Mouse (Mus musculus) liver, adult 2 months (tissue): Measurements from ENCODE around the gene Sik1. TPM values are rescaled to one million over a fixed set of nuclear protein-coding genes. Genes with fewer than 3 reads are reported as not detected.
A peak's percentile ranks its signal among the peaks of the same experiment; 100 is the strongest.

ENCODE experiments used
- DNase-seq: peaks from one replicate; pipeline ENCODE4 v3.0.0-alpha.2; 2011; ENCODE audit warnings: low read depth, low spot score; ENCODE audit errors: extremely low read depth
- H3K27ac ChIP-seq: fragments of 200-500 bp; replicated peaks from 2 replicates; pipeline ENCODE4 v1.5.1; 2012; ENCODE audit warnings: low read depth, mild to moderate bottlenecking, control low read depth, inconsistent platforms, low read length; ENCODE audit not compliant: insufficient read depth
- H3K27me3 ChIP-seq: fragments of 200-500 bp; 2 replicates; pipeline ENCODE4 v1.6.1; 2012; ENCODE audit warnings: mild to moderate bottlenecking, moderate library complexity, low read length, inconsistent platforms; ENCODE audit not compliant: control insufficient read depth, insufficient read depth
- H3K36me3 ChIP-seq: fragments of 200-500 bp; 2 replicates; pipeline ENCODE4 v1.6.1; 2012; ENCODE audit warnings: low read length, inconsistent platforms; ENCODE audit not compliant: control insufficient read depth, insufficient read depth
- H3K4me1 ChIP-seq: fragments of 200-500 bp; 2 replicates; pipeline ENCODE4 v1.6.1; 2011; ENCODE audit warnings: low read length; ENCODE audit not compliant: control insufficient read depth, insufficient read depth
- H3K4me3 ChIP-seq: fragments of 200-500 bp; 2 replicates; pipeline ENCODE4 v1.5.1; 2011; ENCODE audit warnings: low read depth, mild to moderate bottlenecking, control low read depth, low read length, moderate library complexity; ENCODE audit not compliant: insufficient read depth
- H3K79me2 ChIP-seq: fragments of 200-500 bp; 2 replicates; pipeline ENCODE4 v1.6.1; 2012; ENCODE audit warnings: inconsistent platforms, mild to moderate bottlenecking, low read length, moderate library complexity; ENCODE audit not compliant: control insufficient read depth, insufficient read depth
- H3K9ac ChIP-seq: fragments of 200-500 bp; 2 replicates; pipeline ENCODE4 v1.6.1; 2012; ENCODE audit warnings: low read depth, mild to moderate bottlenecking, control low read depth, inconsistent platforms, low read length
- CTCF ChIP-seq: fragments of 200-500 bp; IDR thresholded peaks from 2 replicates; pipeline ENCODE4 v1.5.1; 2011; ENCODE audit warnings: low read depth, low read length, control low read depth
- POLR2A ChIP-seq: fragments of 200-500 bp; IDR thresholded peaks from 2 replicates; pipeline ENCODE4 v1.6.1; 2011; ENCODE audit warnings: low read length, control low read depth; ENCODE audit not compliant: insufficient read depth; ENCODE audit errors: extremely low read depth
- WGBS: fragments of 180-500 bp; shearing (Covaris S2); methylation state at CpG from one replicate; pipeline ENCODE4 v1.1.7; 2018; 5-methylcytosine and 5-hydroxymethylcytosine counted together
- polyA plus RNA-seq: library from polyadenylated mRNA; depleted of rRNA; stranded (reverse); fragments of >200 nt; gene quantifications from 2 replicates; pipeline ENCODE4 v1.2.3, GENCODE M21; 2012
- total RNA-seq: library from RNA; depleted of rRNA; stranded (reverse); fragments of >200 nt; gene quantifications from 2 replicates; pipeline ENCODE4 v1.2.3, GENCODE M21; 2014

Gene Sik1
- total and polyA plus RNA-seq, 2 experiments, result 2.7 to 8.0 TPM

GRCm38 (mm10) chr17:31862136-31862535 is 6.5 kb upstream of the Sik1 start:
- TF ChIP-seq CTCF (peak; percentile 38; the same call in 1 of the 2 replicates), POLR2A (no peak)
- Histone ChIP-seq H3K27me3 (no peaks in the 10 kb centered on the region), H3K27ac (no peak overlapping the region; the same call in 1 of the 2 replicates), H3K36me3 (no peaks in the 10 kb centered on the region), H3K9ac (no peak overlapping the region), H3K4me1 (peaks cover 11% of the 10 kb centered on the region; the same call in 1 of the 2 replicates), H3K4me3 (no peak overlapping the region), H3K79me2 (no peaks in the 10 kb centered on the region)
- 14% methylated on average over 6 of the region's 6 CpGs for WGBS
- DNase-seq, result peak; percentile 97

GRCm38 (mm10) chr17:31861661-31862060 is 6.1 kb upstream of the Sik1 start:
- no peaks in the 10 kb centered on the region for H3K27me3 ChIP-seq
- DNase-seq, result no peak
- H3K4me3 ChIP-seq, result no peak overlapping the region
- H3K4me1 ChIP-seq, result peaks cover 14% of the 10 kb centered on the region
- no peaks in the 10 kb centered on the region for H3K79me2 ChIP-seq
- no peak overlapping the region for H3K9ac ChIP-seq
- 75% methylated on average over 5 of the region's 5 CpGs for WGBS
- H3K36me3 ChIP-seq, result no peaks in the 10 kb centered on the region
- no peak overlapping the region for H3K27ac ChIP-seq
- TF ChIP-seq CTCF, result no peak
- no peak for TF ChIP-seq POLR2A

DNA sequence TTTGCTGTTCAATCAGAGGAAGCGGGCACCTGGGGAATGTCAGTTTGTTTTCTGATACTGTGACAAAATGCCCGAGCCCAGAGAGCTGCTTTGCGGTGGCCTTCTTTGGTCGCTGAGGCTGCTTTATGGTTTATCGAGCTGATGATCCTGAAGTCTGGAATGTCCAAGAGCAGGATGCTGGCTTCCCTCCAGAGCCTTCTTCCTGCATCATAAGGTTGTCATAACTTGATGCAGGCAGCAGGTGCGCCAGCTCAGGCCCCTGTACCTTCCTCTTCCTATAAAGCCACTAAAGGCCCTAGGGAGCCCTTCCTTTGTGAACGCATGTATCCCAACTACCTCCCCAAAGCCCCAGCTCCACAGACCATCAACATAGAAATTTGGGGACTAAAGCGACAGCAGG is 5.3 kb upstream of the Sik1 start:
- no peak for DNase-seq
- Histone ChIP-seq H3K36me3 (no peaks in the 10 kb centered on the region), H3K4me1 (peaks cover 17% of the 10 kb centered on the region), H3K27ac (no peak overlapping the region), H3K27me3 (no peaks in the 10 kb centered on the region), H3K4me3 (no peak overlapping the region), H3K79me2 (no peaks in the 10 kb centered on the region), H3K9ac (no peak overlapping the region)
- 97% methylated on average over 8 of the region's 8 CpGs for WGBS
- TF ChIP-seq CTCF, result no peak
- TF ChIP-seq POLR2A, result no peak

GRCm38 (mm10) chr17:31859367-31859766 is 3.8 kb upstream of the Sik1 start:
- WGBS, result 86% methylated on average over 2 of the region's 2 CpGs
- TF ChIP-seq POLR2A, result no peak
- TF ChIP-seq CTCF, result no peak
- DNase-seq, result no peak

GRCm38 (mm10) chr17:31858786-31859185 is 3.2 kb upstream of the Sik1 start:
- no peaks in the 10 kb centered on the region for H3K36me3 ChIP-seq
- H3K27ac ChIP-seq, result no peak overlapping the region
- H3K4me1 ChIP-seq, result peaks cover 17% of the 10 kb centered on the region
- no peak overlapping the region for H3K4me3 ChIP-seq
- H3K79me2 ChIP-seq, result peaks cover 9% of the 10 kb centered on the region; the same call in 1 of the 2 replicates
- H3K9ac ChIP-seq, result no peak overlapping the region
- DNase-seq, result no peak
- 100% methylated on average over 2 of the region's 2 CpGs for WGBS
- no peak for TF ChIP-seq CTCF
- no peak for TF ChIP-seq POLR2A
- no peaks in the 10 kb centered on the region for H3K27me3 ChIP-seq

More at GRCm38 (mm10) chr17:31859367-31859766, 3.8 kb upstream of the Sik1 start:
- H3K79me2 ChIP-seq, result peaks cover 9% of the 10 kb centered on the region; the same call in 1 of the 2 replicates
- H3K36me3 ChIP-seq, result no peaks in the 10 kb centered on the region
- H3K4me3 ChIP-seq, result no peak overlapping the region
- H3K27ac ChIP-seq, result no peak overlapping the region
- no peaks in the 10 kb centered on the region for H3K27me3 ChIP-seq
- H3K9ac ChIP-seq, result no peak overlapping the region
- H3K4me1 ChIP-seq, result peaks cover 17% of the 10 kb centered on the region

- 72% methylated on average over 3 of the region's 3 CpGs for WGBS
- Histone ChIP-seq H3K27ac (no peak overlapping the region), H3K79me2 (peaks cover 14% of the 10 kb centered on the region; the same call in 1 of the 2 replicates), H3K27me3 (no peaks in the 10 kb centered on the region), H3K9ac (no peak overlapping the region), H3K4me3 (no peak overlapping the region), H3K4me1 (peaks cover 19% of the 10 kb centered on the region), H3K36me3 (no peaks in the 10 kb centered on the region)
- TF ChIP-seq POLR2A (no peak), CTCF (no peak)
- peak; percentile 71 for DNase-seq
Observed at GRCm38 (mm10) chr17:31857903-31858426, 2.4 kb upstream of the Sik1 start.
